Mouse (Mus musculus): ENCODE data around the gene Tmc6. TPM values are rescaled to one million over a fixed set of nuclear protein-coding genes. Genes with fewer than 3 reads are reported as not detected.

Tmc6 gene
- polyA plus RNA-seq, 1 experiment from 2014 or later = 53.0 TPM

DNA sequence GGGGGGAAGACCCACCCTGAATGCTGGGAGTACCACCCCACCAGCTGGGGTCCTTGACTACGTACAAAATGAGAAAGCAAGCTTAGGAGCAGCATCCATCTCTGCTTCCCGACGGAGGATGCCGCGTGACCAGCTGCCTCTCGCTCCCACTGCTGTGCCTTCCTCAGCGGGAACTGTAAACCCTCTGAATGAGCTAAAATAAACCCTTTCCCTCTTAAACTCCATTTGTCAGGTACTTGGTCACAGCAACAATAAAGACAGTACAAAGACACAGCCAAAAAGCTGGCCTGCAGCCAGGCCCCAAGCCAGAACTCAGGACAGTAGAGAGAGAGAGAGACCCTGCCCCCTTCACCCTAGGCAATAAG is 12.3 kb downstream of the Tmc6 start:
- ATAC-seq (ENCODE audit: low read depth) = no peak
- H3K36me3 ChIP-seq = peaks cover 99% of the 10 kb centered on the region

DNA sequence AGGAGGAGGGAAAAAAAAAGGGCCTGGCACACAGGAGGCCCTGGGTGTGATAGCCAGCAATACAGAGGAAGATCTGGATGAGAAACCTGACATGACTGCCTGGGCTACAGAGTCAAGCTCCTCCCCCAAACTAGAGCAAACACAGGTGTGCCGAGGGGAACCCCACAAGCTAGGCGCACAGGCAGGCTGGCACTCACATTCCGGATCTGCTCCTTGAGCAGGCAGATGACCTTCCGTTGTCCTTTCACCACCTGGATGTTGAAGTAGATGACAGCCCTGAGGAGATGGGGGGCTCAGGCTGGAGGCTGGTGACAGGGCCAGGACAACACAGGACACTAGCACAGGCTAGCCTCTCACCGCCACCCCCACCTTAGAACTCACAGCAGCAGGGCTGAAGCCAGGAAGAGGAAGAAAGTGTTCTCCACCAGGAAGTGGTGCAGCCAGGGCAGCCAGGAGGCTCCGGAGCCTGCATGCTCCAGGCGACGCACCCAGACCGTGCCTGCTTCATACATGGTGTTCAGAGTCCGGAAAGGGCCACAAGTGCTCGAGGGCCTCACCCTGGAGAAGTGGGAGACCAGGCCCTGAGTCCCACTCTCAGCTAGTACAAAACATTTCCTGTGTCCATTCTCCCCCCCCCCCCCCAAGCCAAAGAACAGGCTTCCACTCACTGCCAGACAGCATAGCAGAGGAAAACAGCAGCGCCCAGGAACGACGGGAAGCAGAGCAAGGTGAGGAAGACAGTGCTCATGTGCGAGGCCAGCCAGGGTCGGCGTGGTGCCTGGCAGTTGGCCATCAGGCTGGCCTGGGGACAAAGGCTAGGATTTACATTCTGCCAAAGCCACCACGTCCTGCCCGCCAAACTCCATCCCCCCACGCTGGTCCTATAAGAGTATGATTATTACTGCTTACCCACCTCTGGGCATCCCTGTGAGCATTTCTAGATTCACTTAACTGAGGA is 13.0 kb downstream of the Tmc6 start:
- DNase-seq (no peak), ATAC-seq (ENCODE audit: low read depth) (no peak)
- Histone ChIP-seq H3K9me3 (replicated peaks) (no peaks in the 10 kb centered on the region), H3K36me3 (peaks cover 99% of the 10 kb centered on the region), H3K4me1 (replicated peaks) (peaks cover 19% of the 10 kb centered on the region), H3K4me3 (replicated peaks) (no peak overlapping the region), H3K9ac (no peak overlapping the region), H3K27ac (no peak overlapping the region), H3K4me2 (no peak overlapping the region), H3K27me3 (no peaks in the 10 kb centered on the region)
- 86% methylated on average over 20 of the region's 20 CpGs for WGBS (ENCODE audit: insufficient replicate concordance)

More for the DNA sequence above, 12.3 kb downstream of the Tmc6 start:
- DNase-seq = no peak
- H3K27ac ChIP-seq = no peak overlapping the region
- no peak overlapping the region for H3K4me2 ChIP-seq
- peaks cover 20% of the 10 kb centered on the region for H3K4me1 ChIP-seq (replicated peaks)
- 92% methylated on average over 7 of the region's 7 CpGs for WGBS (ENCODE audit: insufficient replicate concordance)
- H3K27me3 ChIP-seq = no peaks in the 10 kb centered on the region
- no peak overlapping the region for H3K9ac ChIP-seq
- H3K9me3 ChIP-seq (replicated peaks) = no peaks in the 10 kb centered on the region
- no peak overlapping the region for H3K4me3 ChIP-seq (replicated peaks)

- ATAC-seq (ENCODE audit: low read depth) = no peak
- peaks cover 80% of the 10 kb centered on the region for H3K36me3 ChIP-seq
- DNase-seq = no peak
Observed at GRCm38 (mm10) chr11:117766275-117766674, 15.7 kb downstream of the Tmc6 start.

DNA sequence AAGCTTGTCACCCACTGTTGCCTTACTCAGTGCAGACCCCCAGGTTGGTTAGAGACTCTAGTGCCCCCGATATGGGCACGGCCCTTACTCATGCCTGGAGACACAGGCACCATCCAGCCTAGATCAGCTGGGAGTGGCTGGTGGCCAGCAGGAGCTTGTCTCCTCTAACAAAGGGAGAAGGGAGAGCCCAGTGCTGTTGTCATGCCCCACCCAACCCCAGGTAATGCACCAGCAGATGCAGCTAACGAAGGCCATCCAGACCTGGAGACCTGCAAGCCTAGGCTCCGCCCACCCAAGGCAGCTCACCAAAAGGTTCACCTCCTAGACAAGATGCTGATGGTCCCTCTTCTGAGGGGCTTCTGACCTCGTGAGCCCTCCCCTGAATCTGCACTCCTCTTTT is 16.6 kb downstream of the Tmc6 start:
- Histone ChIP-seq H3K4me2 (no peak overlapping the region), H3K36me3 (peaks cover 80% of the 10 kb centered on the region), H3K27me3 (no peaks in the 10 kb centered on the region), H3K27ac (no peak overlapping the region), H3K9ac (no peak overlapping the region), H3K4me3 (replicated peaks) (no peak overlapping the region), H3K9me3 (replicated peaks) (no peaks in the 10 kb centered on the region), H3K4me1 (replicated peaks) (peaks cover 10% of the 10 kb centered on the region)
- no peak for DNase-seq
- ATAC-seq (ENCODE audit: low read depth) = no peak
- 76% methylated on average over 5 of the region's 5 CpGs for WGBS (ENCODE audit: insufficient replicate concordance)

More at GRCm38 (mm10) chr11:117766275-117766674, 15.7 kb downstream of the Tmc6 start:
- 90% methylated on average over 3 of the region's 3 CpGs for WGBS (ENCODE audit: insufficient replicate concordance)
- peaks cover 10% of the 10 kb centered on the region for H3K4me1 ChIP-seq (replicated peaks)
- no peak overlapping the region for H3K9ac ChIP-seq
- no peak overlapping the region for H3K4me2 ChIP-seq
- H3K27me3 ChIP-seq = no peaks in the 10 kb centered on the region
- H3K9me3 ChIP-seq (replicated peaks) = no peaks in the 10 kb centered on the region
- no peak overlapping the region; the same call in 1 of the 2 replicates for H3K27ac ChIP-seq
- no peak overlapping the region for H3K4me3 ChIP-seq (replicated peaks)

DNA sequence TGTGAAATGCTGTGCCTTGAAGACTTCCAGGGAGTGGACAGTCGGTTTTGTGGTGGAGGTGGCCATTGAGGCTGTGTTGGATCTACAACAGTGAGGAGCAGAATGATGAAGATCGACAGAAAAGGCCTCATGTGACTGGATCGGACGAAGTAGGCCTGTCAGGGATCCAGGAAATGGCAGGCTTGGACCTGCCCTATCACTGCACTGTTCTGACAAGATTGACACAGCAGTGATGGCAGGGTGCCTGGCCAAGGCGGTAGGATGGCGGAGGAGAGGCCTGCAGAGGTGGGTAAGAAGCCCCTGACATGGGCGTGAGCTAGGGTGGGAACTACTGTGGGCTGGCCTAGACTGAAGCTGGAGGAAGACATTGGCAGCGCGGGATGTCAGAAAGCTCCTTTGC is 17.7 kb downstream of the Tmc6 start:
- Histone ChIP-seq H3K4me3 (replicated peaks) (no peak overlapping the region), H3K4me2 (no peak overlapping the region), H3K9ac (no peak overlapping the region), H3K27me3 (no peaks in the 10 kb centered on the region), H3K27ac (no peak overlapping the region), H3K36me3 (peaks cover 80% of the 10 kb centered on the region), H3K9me3 (replicated peaks) (no peaks in the 10 kb centered on the region), H3K4me1 (replicated peaks) (peaks cover 7% of the 10 kb centered on the region)
- 86% methylated on average over 9 of the region's 9 CpGs for WGBS (ENCODE audit: insufficient replicate concordance)
- ATAC-seq (ENCODE audit: low read depth) (no peak), DNase-seq (no peak)

- no peaks in the 10 kb centered on the region for H3K9me3 ChIP-seq (replicated peaks)
- ATAC-seq (ENCODE audit: low read depth) (no peak), DNase-seq (no peak)
- H3K27me3 ChIP-seq = no peaks in the 10 kb centered on the region
- no peak overlapping the region for H3K27ac ChIP-seq
- no peak overlapping the region for H3K4me2 ChIP-seq
- 79% methylated on average over 12 of the region's 12 CpGs for WGBS (ENCODE audit: insufficient replicate concordance)
- no peaks in the 10 kb centered on the region; the same call in none of the 2 replicates for H3K4me1 ChIP-seq (replicated peaks)
- H3K4me3 ChIP-seq (replicated peaks) = no peak overlapping the region
- H3K9ac ChIP-seq = no peak overlapping the region
- peaks cover 81% of the 10 kb centered on the region for H3K36me3 ChIP-seq
Observed at GRCm38 (mm10) chr11:117762246-117762645, 19.8 kb downstream of the Tmc6 start.

- ATAC-seq (ENCODE audit: low read depth) (no peak), DNase-seq (no peak)
- Histone ChIP-seq H3K9ac (no peak overlapping the region), H3K27me3 (no peaks in the 10 kb centered on the region), H3K36me3 (peaks cover 80% of the 10 kb centered on the region), H3K4me3 (replicated peaks) (no peak overlapping the region), H3K27ac (no peak overlapping the region), H3K9me3 (replicated peaks) (no peaks in the 10 kb centered on the region), H3K4me1 (replicated peaks) (no peaks in the 10 kb centered on the region; the same call in none of the 2 replicates), H3K4me2 (no peak overlapping the region)
- WGBS (ENCODE audit: insufficient replicate concordance) = 87% methylated on average over 13 of the region's 13 CpGs
Observed at GRCm38 (mm10) chr11:117761801-117762200, 20.2 kb downstream of the Tmc6 start.

DNA sequence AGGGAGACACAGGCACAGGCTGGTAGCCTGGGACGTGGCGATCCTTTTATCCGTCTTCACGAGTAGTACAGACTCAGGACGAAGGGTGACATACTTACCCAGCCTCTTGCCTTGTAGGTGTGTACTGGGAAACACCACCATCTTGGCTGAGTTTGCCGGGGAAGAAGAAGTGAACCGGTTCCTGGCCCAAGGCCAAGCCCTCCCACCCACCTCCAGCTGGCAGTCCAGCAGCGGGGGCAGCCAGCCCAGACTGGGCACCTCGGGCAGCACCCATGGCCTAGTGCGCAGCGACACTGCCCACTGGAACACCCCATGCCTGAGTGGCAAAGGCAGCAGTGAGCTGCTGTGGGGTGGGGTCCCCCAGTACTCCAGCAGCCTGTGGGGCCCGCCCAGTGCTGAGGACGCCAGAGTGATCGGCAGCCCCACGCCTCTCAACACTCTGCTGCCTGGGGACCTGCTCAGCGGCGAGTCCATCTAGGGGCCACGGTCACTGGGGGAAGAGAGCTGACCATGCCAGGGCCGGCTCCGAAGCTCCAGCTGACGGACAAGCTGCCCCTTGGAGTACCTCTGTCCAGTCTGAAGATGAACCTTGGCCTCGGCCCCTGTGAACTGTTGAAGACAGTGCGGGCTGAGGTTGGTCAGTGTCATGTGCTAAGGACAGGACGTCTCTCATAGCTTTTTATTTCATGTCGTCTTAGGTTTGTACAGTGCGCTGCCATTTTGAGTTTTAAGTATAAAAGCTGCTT is 21.5 kb downstream of the Tmc6 start:
- no peak for ATAC-seq (ENCODE audit: low read depth)
- Histone ChIP-seq H3K27ac (no peak overlapping the region), H3K4me2 (no peak overlapping the region), H3K9me3 (replicated peaks) (no peaks in the 10 kb centered on the region), H3K4me3 (replicated peaks) (no peak overlapping the region), H3K4me1 (replicated peaks) (no peaks in the 10 kb centered on the region; the same call in none of the 2 replicates), H3K9ac (no peak overlapping the region), H3K36me3 (peaks cover 78% of the 10 kb centered on the region), H3K27me3 (no peaks in the 10 kb centered on the region)
- no peak for DNase-seq
- WGBS (ENCODE audit: insufficient replicate concordance) = 89% methylated on average over 26 of the region's 26 CpGs

DNA sequence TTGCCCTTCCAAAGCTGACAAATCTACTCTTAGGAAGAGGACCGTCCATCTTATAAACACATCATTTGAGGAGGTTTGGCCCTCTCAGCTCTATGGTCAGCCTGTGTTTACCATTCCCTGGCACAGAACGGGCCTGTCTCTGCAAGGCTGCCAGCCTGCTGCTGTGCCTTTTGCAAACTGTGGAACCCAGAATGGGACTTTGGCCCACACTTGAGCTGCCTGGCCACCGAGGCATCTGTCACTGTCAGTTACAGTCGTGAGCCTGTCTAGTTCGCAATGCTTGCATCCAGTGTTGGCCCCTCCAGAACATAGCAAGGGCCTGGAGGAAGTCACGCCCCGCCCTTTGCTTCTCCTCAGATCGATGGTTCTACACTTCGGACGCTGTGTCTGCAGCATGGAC is 22.7 kb downstream of the Tmc6 start:
- Histone ChIP-seq H3K4me1 (replicated peaks) (no peaks in the 10 kb centered on the region; the same call in 1 of the 2 replicates), H3K27ac (no peak overlapping the region), H3K9ac (no peak overlapping the region), H3K36me3 (peaks cover 76% of the 10 kb centered on the region), H3K4me2 (no peak overlapping the region), H3K9me3 (replicated peaks) (no peaks in the 10 kb centered on the region), H3K4me3 (replicated peaks) (no peak overlapping the region), H3K27me3 (no peaks in the 10 kb centered on the region)
- WGBS (ENCODE audit: insufficient replicate concordance) = 89% methylated on average over 10 of the region's 10 CpGs
- ATAC-seq (ENCODE audit: low read depth) (no peak), DNase-seq (no peak)

DNA sequence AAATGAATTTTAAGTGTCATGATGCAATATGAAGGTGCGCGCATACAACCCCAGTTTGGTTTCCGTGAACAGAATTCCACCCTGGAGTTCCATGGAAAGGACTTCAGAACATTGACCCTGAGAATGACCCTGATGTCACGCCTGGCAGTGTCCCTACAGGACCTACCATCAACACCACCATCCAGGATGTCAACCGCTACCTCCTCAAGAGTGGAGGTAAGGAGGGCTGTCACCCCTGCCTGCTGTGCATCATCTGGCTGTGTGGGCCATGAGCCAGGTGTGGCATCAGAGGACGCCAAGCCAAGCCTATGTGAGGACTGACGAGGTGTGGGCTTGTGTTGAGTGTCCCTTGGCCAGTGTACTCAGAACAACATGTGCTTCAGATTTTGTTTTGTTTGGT is 26.1 kb downstream of the Tmc6 start:
- Histone ChIP-seq H3K4me2 (no peak overlapping the region), H3K9ac (no peak overlapping the region), H3K4me3 (replicated peaks) (no peak overlapping the region), H3K27ac (no peak overlapping the region), H3K4me1 (replicated peaks) (no peaks in the 10 kb centered on the region), H3K27me3 (no peaks in the 10 kb centered on the region), H3K9me3 (replicated peaks) (no peaks in the 10 kb centered on the region), H3K36me3 (peaks cover 89% of the 10 kb centered on the region)
- WGBS (ENCODE audit: insufficient replicate concordance) = 89% methylated on average over 7 of the region's 7 CpGs
- DNase-seq (no peak), ATAC-seq (ENCODE audit: low read depth) (no peak)

- Histone ChIP-seq H3K27ac (no peak overlapping the region), H3K4me3 (replicated peaks) (no peak overlapping the region), H3K36me3 (peaks cover 87% of the 10 kb centered on the region), H3K27me3 (no peaks in the 10 kb centered on the region), H3K4me2 (no peak overlapping the region), H3K4me1 (replicated peaks) (no peaks in the 10 kb centered on the region), H3K9ac (no peak overlapping the region), H3K9me3 (replicated peaks) (no peaks in the 10 kb centered on the region)
- WGBS (ENCODE audit: insufficient replicate concordance) = 79% methylated on average over 6 of the region's 6 CpGs
- no peak for ATAC-seq (ENCODE audit: low read depth)
- DNase-seq = no peak
Observed at GRCm38 (mm10) chr11:117751544-117751943, 30.5 kb downstream of the Tmc6 start.
